Mouse (Mus musculus): ENCODE measurements around the gene Lyst.

Gene Lyst

DNA sequence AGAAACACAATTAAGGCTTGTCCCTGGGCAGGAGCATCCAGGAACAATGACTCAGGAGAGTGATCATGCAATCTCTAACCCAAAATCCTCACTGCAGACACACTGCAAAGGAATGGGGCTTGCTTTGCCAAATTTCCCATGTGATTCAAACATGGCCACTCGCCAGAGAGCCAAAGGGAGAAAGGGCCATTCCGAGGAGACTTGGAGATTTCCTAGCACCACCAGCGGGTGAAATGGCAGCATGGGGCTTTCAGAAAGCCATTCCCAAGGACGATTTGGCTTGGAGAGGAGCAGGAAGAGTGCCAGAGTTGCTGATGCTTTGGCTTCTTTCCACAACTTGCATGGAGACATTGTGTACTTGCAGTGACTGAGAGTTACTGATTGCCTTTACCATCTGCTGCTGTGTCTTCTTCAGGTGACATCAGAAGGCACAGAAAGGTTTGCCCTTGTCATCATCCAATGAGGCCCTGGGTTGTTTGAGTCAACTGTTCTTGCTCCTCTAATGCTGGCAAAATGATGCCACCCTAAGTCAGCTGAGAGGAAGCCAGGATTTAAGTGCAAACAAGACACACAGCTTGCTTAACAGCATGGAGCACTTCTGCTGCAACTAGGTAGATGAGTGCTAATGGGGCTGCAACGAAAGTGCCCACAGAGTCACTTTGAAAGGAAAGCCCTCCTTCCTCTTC lies 16.5 kb upstream of the Lyst start:
- no peak for DNase-seq (ENCODE audit: low spot score in 2 of 2)

DNA sequence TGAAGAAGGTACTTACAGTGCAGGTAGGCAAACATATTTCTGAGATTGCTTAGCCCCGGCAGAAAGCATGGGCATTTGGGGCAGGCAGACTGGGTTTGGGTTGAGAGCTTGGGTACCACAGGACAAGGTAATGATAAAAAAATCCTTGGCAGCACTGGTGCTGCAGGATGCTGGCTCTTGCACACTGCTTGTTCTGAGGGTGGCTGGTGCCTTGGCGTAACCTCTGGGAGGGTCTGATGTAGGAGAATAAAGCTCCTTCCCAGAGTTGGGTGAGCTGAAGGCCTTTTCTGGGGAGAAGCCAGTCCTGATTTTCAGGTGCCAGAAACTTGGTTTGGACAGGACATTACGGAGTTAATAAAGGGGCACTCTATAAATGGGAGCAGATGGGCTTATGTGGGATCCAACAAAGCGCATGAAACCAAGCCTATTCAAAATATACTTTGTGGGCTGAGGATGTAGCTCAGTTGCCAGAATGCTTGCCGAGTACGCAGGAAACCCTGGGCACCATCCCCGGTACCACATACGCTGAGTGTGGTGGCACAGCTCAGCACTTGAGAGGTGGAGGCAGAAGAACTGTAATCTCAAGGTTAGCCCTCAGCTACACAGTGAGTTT lies 15.8 kb upstream of the Lyst start:
- no peak for DNase-seq (ENCODE audit: low spot score in 2 of 2)

DNA sequence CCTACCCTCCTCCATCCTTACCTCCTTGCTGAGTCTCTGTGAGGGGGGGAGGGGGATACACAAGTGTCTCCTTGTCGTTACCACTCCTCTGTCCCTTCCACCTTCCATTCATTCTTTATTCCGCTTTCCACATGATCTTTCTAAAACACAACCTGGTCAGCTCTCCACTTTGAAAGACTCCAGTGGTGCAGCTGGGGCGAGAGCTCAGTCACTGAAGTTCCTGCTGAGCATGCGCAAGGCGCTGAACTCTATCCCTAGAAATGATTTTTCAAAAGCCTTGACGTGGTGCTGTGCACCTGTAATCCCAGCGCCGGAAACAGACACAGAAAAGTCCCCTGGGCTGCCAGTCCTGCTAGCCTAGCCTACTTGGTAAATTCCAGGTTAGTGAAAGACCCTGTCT lies 15.1 kb upstream of the Lyst start:
- no peak for DNase-seq (ENCODE audit: low spot score in 2 of 2)

DNA sequence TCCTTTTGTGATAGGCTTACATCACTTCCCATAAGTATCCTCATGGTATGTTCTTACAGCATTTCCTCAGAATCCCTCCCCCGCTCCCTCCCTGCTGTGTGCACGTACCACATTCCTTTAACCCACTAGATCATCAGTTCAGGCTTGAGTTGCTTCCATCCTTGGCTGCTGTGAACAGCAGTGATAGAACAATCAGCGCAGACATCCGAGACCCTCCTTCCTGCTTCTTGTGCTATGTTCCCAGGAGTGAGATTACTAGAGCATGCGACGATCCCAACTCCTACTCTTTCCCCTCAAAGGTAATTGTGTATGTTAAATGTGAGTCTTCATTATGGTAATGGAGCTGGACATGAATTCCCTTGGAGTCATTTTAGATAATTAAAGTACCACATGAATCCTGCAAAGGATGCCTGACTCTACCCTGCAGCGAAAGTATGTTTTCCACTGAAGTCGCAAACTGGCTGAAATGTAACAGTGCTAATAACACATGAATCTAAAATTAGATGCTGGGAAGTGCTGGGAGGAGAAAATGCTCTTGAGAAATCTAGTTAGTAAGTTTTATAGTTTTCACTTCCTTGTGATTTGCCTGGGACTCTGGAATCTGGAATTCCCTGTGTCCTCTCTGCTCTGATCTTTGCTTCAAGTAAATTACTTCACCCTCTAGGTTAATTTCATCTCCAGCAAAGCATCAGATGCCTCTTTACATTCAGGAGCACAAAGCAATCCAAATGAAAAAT lies 13.6 kb upstream of the Lyst start:
- DNase-seq (ENCODE audit: low spot score in 2 of 2): no peak

DNA sequence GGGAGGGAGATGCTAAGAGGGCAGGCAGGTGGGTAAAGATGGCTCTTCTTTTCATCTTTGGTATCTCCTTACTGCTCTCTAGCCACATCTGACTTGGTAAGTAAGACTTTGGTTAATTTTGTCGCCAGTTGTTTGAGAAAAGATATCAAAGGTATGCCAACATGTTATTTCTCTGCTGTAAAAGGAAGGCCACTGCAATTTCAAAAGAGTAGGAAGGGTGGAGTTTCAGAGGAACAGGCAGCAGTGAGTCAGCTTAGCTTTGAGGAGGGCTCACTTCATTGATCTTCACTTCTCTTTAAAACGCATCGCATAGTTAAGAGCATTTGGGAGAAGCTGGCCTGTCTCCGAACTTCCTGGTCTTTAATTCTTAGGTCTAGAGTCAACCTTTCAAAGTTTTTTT lies 8.2 kb upstream of the Lyst start:
- DNase-seq (ENCODE audit: low spot score in 2 of 2): no peak

DNA sequence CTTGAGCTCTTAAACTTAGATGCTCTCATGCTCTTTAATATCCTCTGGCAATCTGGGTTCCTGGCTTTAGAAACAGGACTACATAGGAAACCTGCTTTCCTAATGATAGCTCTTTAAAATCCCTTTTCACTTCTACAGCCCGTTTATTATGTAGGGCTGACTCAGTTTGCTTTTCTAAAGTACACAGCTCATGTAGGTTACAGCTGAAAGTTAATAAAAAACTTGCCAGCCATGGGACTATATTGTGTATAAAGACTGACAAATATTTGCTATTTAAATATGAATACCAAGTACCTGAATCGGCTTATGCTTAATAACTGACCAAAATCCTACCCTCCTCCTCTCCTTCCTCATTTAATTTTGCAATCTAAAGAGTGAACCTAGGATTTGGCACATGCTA lies 6.7 kb upstream of the Lyst start:
- no peak for DNase-seq (ENCODE audit: low spot score in 2 of 2)

DNA sequence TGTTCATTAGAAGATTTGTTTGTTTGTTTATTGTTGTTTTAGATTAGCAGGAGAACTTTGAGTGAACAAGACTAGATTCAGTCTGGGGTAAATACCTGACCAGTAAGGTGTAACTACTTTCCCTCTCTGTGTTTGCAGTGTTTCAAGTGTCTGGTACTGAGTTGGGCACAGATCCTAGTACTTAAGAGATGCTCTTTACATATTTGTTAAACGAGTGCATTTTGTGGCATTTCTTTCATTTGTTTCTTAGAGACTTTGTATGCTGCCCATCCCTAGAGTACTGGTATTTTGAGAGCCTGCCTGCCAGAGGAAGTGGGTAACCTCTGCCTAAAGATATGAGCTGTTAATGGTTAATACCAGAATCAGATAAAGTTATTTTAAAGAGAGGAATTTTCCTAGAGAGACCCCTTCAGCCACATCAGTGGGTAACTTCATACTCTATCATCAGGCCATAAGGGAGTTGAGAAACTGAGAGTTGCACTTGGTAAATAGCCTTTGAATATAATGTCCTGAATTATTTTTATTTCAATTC lies 2.5 kb upstream of the Lyst start:
- no peak for DNase-seq (ENCODE audit: low spot score in 2 of 2)

DNA sequence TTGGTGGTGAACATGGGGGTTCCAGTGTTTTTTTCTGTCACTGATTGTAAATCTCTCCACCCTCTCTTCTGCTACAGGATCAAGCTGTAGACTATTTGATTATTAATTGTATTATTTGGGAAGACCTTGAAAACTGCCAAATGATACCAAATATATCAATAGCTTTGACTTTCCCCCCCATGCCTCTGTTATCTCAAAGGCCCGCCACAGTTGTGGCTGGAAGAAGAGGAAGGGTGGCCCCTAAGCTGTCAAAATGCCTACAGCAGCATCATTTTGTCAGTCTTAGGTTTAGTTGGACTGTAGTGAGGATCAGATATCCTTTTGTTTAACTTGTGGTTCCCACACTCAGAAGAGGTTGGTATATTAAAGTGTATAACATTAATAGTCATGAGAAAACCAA lies 1.7 kb upstream of the Lyst start:
- DNase-seq (ENCODE audit: low spot score in 2 of 2): no peak

DNA sequence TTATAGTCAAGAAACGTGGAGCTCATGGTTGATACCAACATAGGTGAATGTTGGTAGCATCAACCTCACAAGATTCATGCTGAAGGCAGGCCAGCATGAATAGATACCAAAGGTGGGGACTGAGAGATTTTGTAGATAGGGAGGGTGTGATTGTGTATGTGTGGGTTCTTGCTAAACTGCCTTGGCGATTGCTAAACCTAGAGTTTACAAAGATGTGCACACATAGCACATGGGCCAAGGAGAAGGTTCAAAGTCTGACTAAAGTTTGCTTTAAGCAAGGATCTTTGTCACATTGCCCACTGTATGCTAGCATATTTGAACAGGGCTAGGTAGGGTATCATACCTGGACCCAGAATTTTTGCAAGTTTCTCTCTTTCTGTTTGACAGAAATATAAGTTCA lies 1.2 kb upstream of the Lyst start:
- DNase-seq (ENCODE audit: low spot score in 2 of 2): no peak

DNA sequence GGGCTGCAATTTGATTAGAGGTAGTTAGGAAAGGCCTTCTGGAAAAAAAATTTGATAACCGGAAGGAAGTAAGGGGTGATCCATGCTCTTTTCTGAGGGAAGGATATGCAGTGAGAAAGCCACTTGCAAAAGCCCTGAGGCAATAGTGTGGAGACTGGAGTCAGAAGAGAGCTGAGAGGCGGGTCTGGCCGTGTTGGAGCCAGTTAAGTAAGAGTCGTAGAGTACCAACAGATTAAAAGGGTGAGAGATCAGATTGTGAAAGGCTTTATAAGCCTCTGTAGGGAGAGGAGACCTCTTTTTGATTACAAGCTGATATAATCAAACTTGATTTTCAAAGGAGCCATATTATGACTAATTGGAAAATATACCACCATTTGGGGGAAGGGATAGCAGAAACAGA lies 1.7 kb downstream of the Lyst start:
- no peak for DNase-seq (ENCODE audit: low spot score in 2 of 2)

DNA sequence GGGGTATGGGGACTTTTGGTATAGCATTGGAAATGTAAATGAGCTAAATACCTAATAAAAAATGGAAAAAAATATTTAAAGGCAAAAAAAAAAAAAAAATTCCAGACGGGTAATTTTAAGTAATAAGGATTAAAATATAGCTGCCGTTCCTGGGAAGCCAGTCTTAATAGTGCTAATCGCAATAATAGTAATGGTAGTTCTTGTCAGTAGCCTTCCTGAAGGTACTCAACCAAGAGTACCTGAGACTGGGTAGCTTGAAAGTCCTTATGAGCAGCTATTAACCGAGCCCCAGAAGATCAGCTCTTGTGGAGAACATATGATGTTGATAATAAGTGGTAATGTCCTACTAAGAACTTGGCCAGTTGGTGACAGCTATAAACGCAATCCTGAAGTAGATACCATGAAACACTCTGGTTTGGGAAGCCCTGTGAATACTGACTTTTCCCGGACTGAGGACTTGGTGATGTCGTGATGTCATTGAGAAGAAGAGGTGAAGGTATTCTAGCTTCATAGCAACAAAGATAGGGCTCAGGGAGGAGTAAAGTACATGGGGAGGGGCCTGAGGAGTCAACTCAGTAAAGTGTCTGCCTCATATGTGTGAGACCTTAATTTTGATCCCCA lies 6.3 kb downstream of the Lyst start:
- DNase-seq (ENCODE audit: low spot score in 2 of 2): no peak

DNA sequence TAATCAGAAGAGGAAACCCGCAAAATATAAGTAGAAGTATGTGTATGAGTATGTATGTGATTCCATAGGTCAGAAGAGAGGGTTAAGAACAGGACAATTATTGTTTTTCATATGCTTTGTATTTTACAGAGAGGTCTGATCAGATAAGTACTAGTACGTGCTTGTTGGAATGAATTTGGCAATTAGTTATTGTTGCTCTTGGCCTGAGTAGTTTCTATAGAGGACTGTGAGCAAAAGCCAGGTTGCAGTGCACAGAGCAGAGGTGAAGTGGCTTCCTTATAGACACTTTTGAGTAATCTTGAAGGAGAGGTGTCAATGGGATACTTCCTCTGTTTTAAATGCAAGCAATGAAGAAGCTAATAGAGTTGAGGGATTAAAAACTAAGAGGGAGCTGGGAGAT lies 7.7 kb downstream of the Lyst start:
- DNase-seq (ENCODE audit: low spot score in 2 of 2): no peak

DNA sequence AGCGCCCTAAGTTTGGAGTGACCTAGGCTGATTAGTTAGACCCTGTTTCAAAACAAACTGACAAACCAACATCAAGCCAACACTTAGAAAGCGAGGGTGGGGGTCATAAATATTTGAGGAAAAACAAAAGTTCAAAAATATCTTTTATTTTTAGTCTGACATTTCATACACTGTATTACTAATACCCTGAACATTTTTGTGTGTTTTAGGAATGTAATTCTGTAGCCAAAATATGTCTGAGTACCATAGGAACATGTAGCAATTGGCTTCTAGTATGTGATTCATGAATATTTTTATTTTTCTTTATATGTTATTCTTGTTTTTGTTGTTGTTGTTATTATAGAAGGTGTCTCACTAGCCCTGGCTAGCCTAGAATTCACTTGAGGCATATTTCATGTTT lies 11.2 kb downstream of the Lyst start:
- DNase-seq (ENCODE audit: low spot score in 2 of 2): no peak

DNA sequence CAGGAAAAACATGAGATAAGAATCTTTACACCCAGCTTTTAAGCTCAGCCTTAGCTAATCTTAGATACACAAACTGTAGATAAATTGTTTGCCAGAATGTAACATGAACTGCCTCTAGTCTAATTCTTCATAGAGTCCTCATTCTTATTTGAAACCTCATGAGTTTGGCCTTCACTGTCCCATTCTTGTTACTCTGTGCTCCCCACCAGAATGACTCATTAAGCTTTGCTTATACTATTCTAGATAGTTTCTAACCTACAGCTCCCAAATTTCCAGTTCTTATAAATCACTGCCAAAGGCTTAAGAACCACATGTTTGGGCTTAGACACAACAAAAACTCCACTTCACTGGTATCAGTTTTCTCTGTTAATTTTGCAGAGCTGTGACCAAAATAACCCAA lies 16.0 kb downstream of the Lyst start:
- no peak for DNase-seq (ENCODE audit: low spot score in 2 of 2)

DNA sequence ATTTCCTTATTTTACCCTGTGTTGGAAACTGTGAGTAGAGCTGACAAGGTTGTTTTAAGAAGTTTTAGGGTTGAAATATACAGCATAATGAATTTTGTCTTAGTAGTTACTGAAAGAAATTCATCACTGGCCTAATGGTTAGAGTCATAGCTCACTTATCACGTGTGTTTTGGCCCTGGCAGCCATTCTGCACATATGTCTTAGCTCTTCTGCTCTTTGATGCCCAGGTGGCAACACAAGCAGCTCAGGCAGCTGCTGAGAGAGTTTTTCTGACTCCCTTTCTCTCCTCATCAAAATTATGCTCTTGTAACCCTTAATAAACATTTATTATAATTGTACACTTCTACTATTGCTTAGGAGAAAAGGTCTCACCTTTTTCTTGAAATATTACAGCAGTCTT lies 18.1 kb downstream of the Lyst start:
- DNase-seq (ENCODE audit: low spot score in 2 of 2): no peak

DNA sequence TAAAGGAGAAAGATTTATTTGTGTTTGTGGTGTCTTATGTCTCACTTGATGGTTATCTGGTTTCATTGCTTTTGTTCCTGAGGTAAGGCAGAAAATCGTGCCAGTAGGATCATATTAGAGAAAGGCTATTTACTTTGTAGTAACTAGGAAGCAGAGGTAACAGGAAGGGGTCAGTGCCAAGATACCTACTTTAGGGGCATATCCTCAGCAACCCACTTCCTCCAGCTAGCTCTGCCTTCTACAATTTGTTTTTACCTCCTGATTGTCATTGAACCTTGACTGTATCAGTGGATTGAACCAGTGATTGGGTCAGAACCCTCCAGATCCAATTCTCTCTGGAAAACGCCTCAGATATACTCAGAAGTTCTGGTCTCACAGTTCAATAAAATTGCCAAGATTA lies 19.5 kb downstream of the Lyst start:
- DNase-seq (ENCODE audit: low spot score in 2 of 2): no peak

DNA sequence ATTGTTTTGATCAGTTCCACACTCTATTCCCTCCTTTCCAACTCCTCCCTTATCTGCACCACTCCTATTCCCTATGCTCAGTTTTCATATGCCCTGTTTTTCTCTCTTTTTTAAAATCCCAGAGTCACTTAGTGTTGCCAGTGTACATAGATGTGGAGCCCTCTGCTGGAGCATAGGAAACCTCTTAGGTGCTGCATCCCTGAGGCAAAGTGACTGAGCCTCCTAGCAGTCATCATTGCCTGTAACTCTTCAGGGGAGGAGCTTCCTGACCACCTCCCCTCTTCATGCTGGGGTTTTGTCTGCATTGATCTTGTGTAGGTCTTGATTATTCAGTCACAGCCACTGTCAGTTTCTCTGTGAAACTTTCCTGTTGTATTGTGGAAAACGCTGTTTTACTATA lies 22.7 kb downstream of the Lyst start:
- no peak for DNase-seq (ENCODE audit: low spot score in 2 of 2)

DNA sequence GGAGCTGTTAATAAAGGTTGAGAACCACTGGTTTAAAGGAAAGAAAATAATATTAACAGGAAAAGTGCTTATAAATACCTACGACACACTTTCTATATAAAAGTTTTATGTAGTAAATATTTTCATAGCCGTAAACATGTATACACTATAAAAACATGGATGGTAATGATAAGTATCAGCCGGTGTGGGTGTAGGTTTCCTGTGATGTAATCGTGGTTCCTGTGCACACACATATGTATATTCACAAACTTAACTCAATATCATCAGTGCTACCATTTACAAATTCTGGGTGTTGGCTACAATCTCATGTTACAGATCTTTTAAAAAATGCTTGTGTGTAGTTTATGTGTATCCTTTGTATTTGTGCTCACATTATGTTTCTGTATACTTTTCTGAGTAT lies 24.0 kb downstream of the Lyst start:
- DNase-seq (ENCODE audit: low spot score in 2 of 2): no peak

DNA sequence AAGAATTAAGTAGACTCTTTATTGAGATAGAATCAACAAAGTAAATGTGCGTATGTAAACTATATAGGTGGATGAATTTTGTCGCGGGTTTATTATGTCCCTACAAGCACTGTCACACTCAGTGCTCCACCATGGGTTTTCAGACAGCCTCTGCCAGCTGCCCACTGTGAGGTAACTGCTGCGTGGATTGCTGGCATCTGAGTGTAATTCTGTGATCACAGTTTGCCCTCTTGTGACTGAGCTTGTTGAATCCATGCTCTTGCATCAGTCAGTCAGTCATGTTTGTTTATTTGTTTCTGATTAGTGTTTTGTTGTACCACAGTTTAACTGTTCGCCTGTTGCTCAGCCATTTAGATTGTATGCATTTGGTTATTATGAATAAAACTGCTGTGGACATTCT lies 31.3 kb downstream of the Lyst start:
- DNase-seq (ENCODE audit: low spot score in 2 of 2): no peak

DNA sequence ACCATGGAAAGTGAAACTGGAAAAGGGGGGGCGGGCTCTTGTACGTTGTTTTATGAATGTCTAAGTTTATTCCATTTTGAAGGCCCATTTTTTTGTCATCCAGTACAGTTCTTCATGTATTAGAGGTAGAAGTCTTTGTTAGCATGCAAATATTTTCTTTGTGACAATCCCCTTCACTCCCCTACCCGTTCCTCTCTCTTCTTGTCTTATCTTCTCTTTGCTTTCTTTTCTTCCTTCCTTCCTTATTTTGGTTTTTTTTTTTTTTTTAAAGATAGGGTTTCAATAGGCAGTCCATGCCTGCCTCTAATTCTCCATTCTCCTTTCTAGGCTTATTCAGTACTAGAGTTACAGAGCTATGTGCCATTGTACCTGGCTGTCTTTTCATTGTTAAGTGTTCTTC lies 32.4 kb downstream of the Lyst start:
- DNase-seq (ENCODE audit: low spot score in 2 of 2): no peak

DNA sequence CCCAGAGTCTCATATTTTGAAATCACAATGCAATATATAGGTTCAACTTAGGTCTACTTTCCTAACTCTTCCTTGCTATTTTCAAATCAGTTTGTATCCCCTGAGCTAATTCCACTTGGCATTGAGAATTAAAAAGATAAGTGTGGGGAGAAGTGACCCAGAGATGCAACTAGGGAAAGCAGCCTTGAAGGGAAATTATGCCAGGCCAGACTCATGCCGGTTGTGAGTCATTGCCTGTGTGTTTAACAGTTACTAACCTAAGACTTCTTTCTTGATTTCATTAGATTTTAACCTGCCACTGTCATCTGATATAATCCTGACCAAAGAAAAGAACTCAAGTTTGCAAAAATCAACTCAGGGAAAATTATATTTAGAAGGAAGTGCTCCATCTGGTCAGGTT lies 43.5 kb downstream of the Lyst start:
- DNase-seq (ENCODE audit: low spot score in 2 of 2): no peak

DNA sequence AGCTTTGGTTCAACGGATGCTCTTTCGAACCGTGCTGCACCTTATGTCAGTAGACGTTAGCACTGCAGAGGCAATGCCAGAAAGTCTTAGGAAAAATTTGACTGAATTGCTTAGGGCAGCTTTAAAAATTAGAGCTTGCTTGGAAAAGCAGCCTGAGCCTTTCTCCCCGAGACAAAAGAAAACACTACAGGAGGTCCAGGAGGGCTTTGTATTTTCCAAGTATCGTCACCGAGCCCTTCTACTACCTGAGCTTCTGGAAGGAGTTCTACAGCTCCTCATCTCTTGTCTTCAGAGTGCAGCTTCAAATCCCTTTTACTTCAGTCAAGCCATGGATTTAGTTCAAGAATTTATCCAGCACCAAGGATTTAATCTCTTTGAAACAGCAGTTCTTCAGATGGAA lies 44.5 kb downstream of the Lyst start:
- no peak for DNase-seq (ENCODE audit: low spot score in 2 of 2)

DNA sequence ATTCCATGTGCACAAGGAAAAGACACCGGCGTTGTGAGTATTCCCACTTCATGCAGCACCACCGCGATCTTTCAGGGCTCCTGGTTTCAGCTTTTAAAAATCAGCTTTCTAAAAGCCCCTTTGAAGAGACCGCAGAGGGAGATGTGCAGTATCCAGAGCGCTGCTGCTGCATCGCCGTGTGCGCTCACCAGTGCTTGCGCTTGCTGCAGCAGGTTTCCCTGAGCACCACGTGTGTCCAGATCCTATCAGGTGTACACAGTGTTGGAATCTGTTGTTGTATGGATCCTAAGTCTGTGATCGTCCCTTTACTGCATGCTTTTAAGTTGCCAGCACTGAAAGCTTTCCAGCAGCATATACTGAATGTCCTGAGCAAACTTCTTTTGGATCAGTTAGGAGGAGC lies 45.0 kb downstream of the Lyst start:
- DNase-seq (ENCODE audit: low spot score in 2 of 2): no peak

All from frontal cortex, postnatal 25 days (tissue).